Mouse (Mus musculus) frontal cortex, postnatal 25 days (tissue): ENCODE measurements at regions not wholly inside any gene's neighbourhood (a gene's known extent, or its start where the extent isn't known, plus 50 kb on each side); places are given as distances from the start of the nearest gene placed in this dataset.

ENCODE experiments used
- DNase-seq, 2 experiments: peaks; one replicate each; pipeline ENCODE4 v3.0.0; 2022; ENCODE audit warnings: low spot score in 2 of 2

GRCm38 (mm10) chr5:129429897-129430296, 71.1 kb upstream of the Sfswap start:
- DNase-seq = no peak

GRCm38 (mm10) chr5:129430330-129430729, 70.7 kb upstream of the Sfswap start:
- no peak for DNase-seq

GRCm38 (mm10) chr5:129449931-129450573, 51.0 kb upstream of the Sfswap start:
- no peak for DNase-seq
